Mouse (Mus musculus) thymus, adult 2 months (tissue): Measurements from ENCODE around the gene Il34.

Experiments
- CTCF ChIP-seq: fragments of 200-500 bp; IDR thresholded peaks from 2 replicates; pipeline ENCODE4 v1.5.1; 2012; ENCODE audit warnings: mild to moderate bottlenecking, control low read depth, low read length, moderate library complexity, borderline replicate concordance; ENCODE audit not compliant: control insufficient read depth, poor library complexity, insufficient read depth; ENCODE audit errors: extremely low read depth
- POLR2A ChIP-seq: fragments of 200-500 bp; IDR thresholded peaks from 2 replicates; pipeline ENCODE4 v1.6.1; 2012; ENCODE audit warnings: mild to moderate bottlenecking, low read length, control low read depth, moderate library complexity; ENCODE audit not compliant: control insufficient read depth, poor library complexity, insufficient read depth; ENCODE audit errors: extremely low read depth

GRCm38 (mm10) chr8:110745162-110745561 is 60.6 kb downstream of the Il34 start:
- TF ChIP-seq CTCF (no peak), POLR2A (no peak)
